Mouse (Mus musculus): ENCODE results near the gene Col8a2. TPM values are rescaled to one million over a fixed set of nuclear protein-coding genes. Genes with fewer than 3 reads are reported as not detected.

Col8a2 gene
- polyA plus RNA-seq, 1 experiment from 2014 or later: 5.8 TPM

DNA sequence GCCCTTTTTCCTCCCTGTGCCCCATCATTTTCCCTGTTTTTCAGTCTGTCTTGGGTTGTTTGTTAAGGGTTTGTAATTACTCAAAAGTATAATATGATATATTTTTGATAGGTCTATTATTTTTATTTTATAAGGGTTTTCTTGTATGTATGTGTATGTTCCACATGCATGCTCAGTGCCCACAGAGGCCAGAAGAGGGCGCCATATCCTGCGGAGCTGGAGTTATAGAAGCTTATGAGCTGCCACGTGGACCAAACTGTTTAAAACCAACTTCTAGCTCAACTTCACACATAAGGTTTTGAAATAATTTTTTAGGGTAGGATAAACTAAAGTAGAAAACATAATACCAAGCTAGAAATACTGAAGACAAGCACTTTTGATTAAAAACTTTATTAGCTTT, 45.8 kb downstream of the Col8a2 start:
- no peaks in the 10 kb centered on the region for H3K9me3 ChIP-seq (ENCODE audit: control insufficient read depth, low read length)
- no peak overlapping the region for H3K9ac ChIP-seq (ENCODE audit: low read depth, low read length)
- H3K4me2 ChIP-seq (ENCODE audit: low read length): no peak overlapping the region
- no peak overlapping the region for H3K4me3 ChIP-seq (ENCODE audit: low read length)
- no peaks in the 10 kb centered on the region for H3K27me3 ChIP-seq (replicated peaks; ENCODE audit: control insufficient read depth, insufficient read depth, low read length)
- no peak overlapping the region for H3K27ac ChIP-seq (ENCODE audit: low read depth, low read length)
- no peaks in the 10 kb centered on the region for H3K4me1 ChIP-seq (ENCODE audit: control insufficient read depth, insufficient read depth, low read depth, low read length)
- ATAC-seq: no peak
- H3K36me3 ChIP-seq (ENCODE audit: control insufficient read depth, insufficient read depth, low read length): no peaks in the 10 kb centered on the region
- 49% methylated on average over 3 of the region's 3 CpGs for WGBS

DNA sequence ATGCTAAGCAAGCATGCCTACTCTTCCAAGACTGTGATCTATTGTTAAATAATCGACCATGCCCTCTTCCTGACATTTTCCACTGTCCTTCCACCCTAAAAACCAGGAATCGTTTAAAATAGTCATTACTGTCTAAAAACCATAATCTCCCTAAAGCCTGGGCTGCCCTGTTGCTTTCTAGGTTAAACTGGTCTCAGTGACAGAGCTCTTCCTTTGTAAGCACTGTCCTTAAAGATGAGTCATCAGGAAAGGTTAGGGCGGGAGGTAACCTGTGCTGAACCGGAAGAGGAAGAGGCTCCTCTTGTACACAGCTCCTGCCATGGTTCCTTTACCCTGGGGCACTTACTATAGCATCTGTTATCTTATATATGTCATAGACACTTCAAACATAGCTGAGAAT, 52.9 kb downstream of the Col8a2 start:
- Histone ChIP-seq H3K9ac (ENCODE audit: low read depth, low read length) (no peak overlapping the region), H3K4me1 (ENCODE audit: control insufficient read depth, insufficient read depth, low read depth, low read length) (no peaks in the 10 kb centered on the region), H3K27ac (ENCODE audit: low read depth, low read length) (no peak overlapping the region), H3K4me3 (ENCODE audit: low read length) (no peak overlapping the region), H3K9me3 (ENCODE audit: control insufficient read depth, low read length) (no peaks in the 10 kb centered on the region), H3K27me3 (replicated peaks; ENCODE audit: control insufficient read depth, insufficient read depth, low read length) (no peaks in the 10 kb centered on the region), H3K36me3 (ENCODE audit: control insufficient read depth, insufficient read depth, low read length) (no peaks in the 10 kb centered on the region), H3K4me2 (ENCODE audit: low read length) (no peak overlapping the region)
- ATAC-seq: no peak
- 58% methylated on average over 4 of the region's 4 CpGs for WGBS

DNA sequence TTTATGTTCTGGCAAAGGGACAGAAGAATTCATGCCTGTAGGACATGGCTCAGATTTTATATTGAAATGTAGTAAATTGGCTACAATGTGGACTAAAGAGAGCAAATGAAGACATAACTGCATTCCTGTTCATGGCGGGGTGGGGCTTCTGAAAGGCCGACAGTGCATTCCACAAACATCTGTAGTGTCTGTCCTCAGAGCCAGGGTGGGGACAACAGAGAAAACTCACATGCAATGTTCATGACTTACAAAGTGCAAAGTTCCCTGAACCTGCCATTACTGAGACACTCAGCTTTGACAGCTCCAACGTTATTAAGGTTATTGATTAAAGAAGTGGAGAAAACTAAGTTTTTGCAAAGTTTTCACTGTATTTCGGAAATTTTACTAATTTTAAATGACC, 56.9 kb downstream of the Col8a2 start:
- ATAC-seq: no peak
- H3K36me3 ChIP-seq (ENCODE audit: control insufficient read depth, insufficient read depth, low read length): peaks cover 9% of the 10 kb centered on the region
- no peaks in the 10 kb centered on the region for H3K4me1 ChIP-seq (ENCODE audit: control insufficient read depth, insufficient read depth, low read depth, low read length)
- H3K27ac ChIP-seq (ENCODE audit: low read depth, low read length): no peak overlapping the region
- H3K9ac ChIP-seq (ENCODE audit: low read depth, low read length): no peak overlapping the region
- H3K9me3 ChIP-seq (ENCODE audit: control insufficient read depth, low read length): no peaks in the 10 kb centered on the region
- no peaks in the 10 kb centered on the region for H3K27me3 ChIP-seq (replicated peaks; ENCODE audit: control insufficient read depth, insufficient read depth, low read length)
- WGBS: 87% methylated on average over 4 of the region's 4 CpGs
- H3K4me3 ChIP-seq (ENCODE audit: low read length): no peak overlapping the region
- H3K4me2 ChIP-seq (ENCODE audit: low read length): no peak overlapping the region

DNA sequence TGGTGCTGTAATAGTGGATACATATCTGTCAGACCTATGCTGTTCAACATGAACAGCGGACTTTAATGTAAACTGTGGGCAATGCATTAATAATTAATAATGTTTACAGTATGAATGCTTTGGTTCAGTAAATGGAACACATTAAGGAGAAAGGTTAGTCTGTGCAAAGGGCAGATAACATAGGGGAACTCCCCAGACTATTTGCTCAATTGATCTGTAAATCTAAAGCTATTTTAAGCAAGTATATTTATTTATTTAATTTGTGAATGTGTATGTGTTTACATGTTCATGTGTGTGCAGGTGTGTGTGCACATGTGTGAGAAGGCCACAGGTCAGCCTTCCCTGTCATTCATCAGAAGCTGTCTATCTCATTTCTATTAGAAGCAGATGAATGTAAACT, 73.5 kb downstream of the Col8a2 start:
- Histone ChIP-seq H3K4me3 (ENCODE audit: low read length) (no peak overlapping the region), H3K4me1 (ENCODE audit: control insufficient read depth, insufficient read depth, low read depth, low read length) (no peaks in the 10 kb centered on the region), H3K27me3 (replicated peaks; ENCODE audit: control insufficient read depth, insufficient read depth, low read length) (no peaks in the 10 kb centered on the region), H3K27ac (ENCODE audit: low read depth, low read length) (no peak overlapping the region), H3K9ac (ENCODE audit: low read depth, low read length) (no peak overlapping the region), H3K4me2 (ENCODE audit: low read length) (no peak overlapping the region), H3K9me3 (ENCODE audit: control insufficient read depth, low read length) (no peaks in the 10 kb centered on the region), H3K36me3 (ENCODE audit: control insufficient read depth, insufficient read depth, low read length) (peaks cover 22% of the 10 kb centered on the region)
- 94% methylated on average over 1 of the region's 1 CpGs for WGBS
- no peak for ATAC-seq

Other genes with a start within 250 kb of the Col8a2 start
- 134 and 138 TPM in 2 replicates for gene Mrps15, start 239.9 kb upstream of the Col8a2 start, polyA plus RNA-seq (2015; fragmentation: Nextera tagmentation; extraction: Ambion mirVana)
- 42.5 and 42.9 TPM in 2 replicates for gene Oscp1, start 228.2 kb upstream of the Col8a2 start, polyA plus RNA-seq (2015; fragmentation: Nextera tagmentation; extraction: Ambion mirVana)
- 51.3 and 55.8 TPM in 2 replicates for gene Lsm10, start 190.2 kb upstream of the Col8a2 start, polyA plus RNA-seq (2015; fragmentation: Nextera tagmentation; extraction: Ambion mirVana)
- gene Stk40, start 182.8 kb upstream of the Col8a2 start, polyA plus RNA-seq (2015; fragmentation: Nextera tagmentation; extraction: Ambion mirVana): 29.5 and 34.3 TPM in 2 replicates
- 11.8 and 13.7 TPM in 2 replicates for gene Eva1b, start 139.0 kb upstream of the Col8a2 start, polyA plus RNA-seq (2015; fragmentation: Nextera tagmentation; extraction: Ambion mirVana)
- gene Sh3d21, start 123.3 kb upstream of the Col8a2 start, polyA plus RNA-seq (2015; fragmentation: Nextera tagmentation; extraction: Ambion mirVana): 1.3 and 1.5 TPM in 2 replicates
- 107 and 120 TPM in 2 replicates for gene Thrap3, start 84.0 kb upstream of the Col8a2 start, polyA plus RNA-seq (2015; fragmentation: Nextera tagmentation; extraction: Ambion mirVana)
- 59.8 and 71.7 TPM in 2 replicates for gene Map7d1, start 30.4 kb upstream of the Col8a2 start, polyA plus RNA-seq (2015; fragmentation: Nextera tagmentation; extraction: Ambion mirVana)
- 179 and 199 TPM in 2 replicates for gene Trappc3, start 24.5 kb upstream of the Col8a2 start, polyA plus RNA-seq (2015; fragmentation: Nextera tagmentation; extraction: Ambion mirVana)
- gene Adprhl2, start 34.9 kb downstream of the Col8a2 start, polyA plus RNA-seq (2015; fragmentation: Nextera tagmentation; extraction: Ambion mirVana): 83.1 and 84.1 TPM in 2 replicates
- 11.8 and 13.5 TPM in 2 replicates for gene Tekt2, start 38.9 kb downstream of the Col8a2 start, polyA plus RNA-seq (2015; fragmentation: Nextera tagmentation; extraction: Ambion mirVana)
- gene Ago3, start 142.8 kb downstream of the Col8a2 start, polyA plus RNA-seq (2015; fragmentation: Nextera tagmentation; extraction: Ambion mirVana): 12.4 and 17.5 TPM in 2 replicates
- gene Ago1, start 181.8 kb downstream of the Col8a2 start, polyA plus RNA-seq (2015; fragmentation: Nextera tagmentation; extraction: Ambion mirVana): 8.3 and 8.4 TPM in 2 replicates
- 6.0 and 6.7 TPM in 2 replicates for gene Ago4, start 246.7 kb downstream of the Col8a2 start, polyA plus RNA-seq (2015; fragmentation: Nextera tagmentation; extraction: Ambion mirVana)

Data from hindbrain, embryonic 16.5 days (tissue).